Mouse (Mus musculus): ENCODE measurements around the gene Tmx2. TPM values are rescaled to one million over a fixed set of nuclear protein-coding genes. Genes with fewer than 3 reads are reported as not detected.

The Tmx2 gene
- 10 to 100 TPM; 16.9 to 22.5 TPM for total RNA-seq (2023)

GRCm38 (mm10) chr2:84679016-84679415 lies at the start of gene Tmx2:
Tmx2 (minus strand) TSS chr2:84679140.

DNA sequence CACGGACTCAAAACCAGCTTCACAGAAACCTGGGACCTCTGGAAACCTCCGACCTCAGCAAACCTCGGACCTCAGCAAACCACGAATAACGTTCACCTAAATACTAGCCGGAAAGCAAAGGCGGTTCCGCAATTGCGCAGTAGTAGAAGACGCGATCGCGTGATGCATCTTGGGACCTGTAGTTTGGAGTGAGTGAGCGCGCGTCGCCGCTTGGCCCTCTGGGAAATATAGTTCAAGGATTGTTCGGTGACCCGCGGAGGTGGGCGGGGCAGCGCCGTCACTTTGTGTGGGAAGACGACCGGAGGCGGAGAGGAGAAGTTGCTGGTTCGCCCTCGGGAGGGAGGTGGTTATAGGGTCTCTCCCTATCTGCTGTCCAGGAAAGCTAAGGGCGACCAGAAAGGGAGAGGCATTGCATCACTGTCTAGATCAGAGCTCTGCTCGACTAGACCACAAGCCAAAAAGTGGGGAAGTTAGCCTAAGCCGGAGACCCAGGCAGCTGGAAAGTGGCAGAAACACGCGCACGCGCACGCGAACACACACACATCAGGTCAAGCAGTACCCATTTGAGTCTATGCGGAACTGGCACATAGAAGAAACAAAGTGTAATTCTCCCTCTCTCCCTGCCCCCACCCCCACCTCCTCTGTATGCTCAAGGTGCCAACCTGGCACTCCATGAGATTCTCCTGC lies 48.4 kb upstream of the Tmx2 start, which contains the start of gene Clp1:
TSS of gene Clp1 (minus strand) at position 179 of the 687 bp plus-strand sequence.

DNA sequence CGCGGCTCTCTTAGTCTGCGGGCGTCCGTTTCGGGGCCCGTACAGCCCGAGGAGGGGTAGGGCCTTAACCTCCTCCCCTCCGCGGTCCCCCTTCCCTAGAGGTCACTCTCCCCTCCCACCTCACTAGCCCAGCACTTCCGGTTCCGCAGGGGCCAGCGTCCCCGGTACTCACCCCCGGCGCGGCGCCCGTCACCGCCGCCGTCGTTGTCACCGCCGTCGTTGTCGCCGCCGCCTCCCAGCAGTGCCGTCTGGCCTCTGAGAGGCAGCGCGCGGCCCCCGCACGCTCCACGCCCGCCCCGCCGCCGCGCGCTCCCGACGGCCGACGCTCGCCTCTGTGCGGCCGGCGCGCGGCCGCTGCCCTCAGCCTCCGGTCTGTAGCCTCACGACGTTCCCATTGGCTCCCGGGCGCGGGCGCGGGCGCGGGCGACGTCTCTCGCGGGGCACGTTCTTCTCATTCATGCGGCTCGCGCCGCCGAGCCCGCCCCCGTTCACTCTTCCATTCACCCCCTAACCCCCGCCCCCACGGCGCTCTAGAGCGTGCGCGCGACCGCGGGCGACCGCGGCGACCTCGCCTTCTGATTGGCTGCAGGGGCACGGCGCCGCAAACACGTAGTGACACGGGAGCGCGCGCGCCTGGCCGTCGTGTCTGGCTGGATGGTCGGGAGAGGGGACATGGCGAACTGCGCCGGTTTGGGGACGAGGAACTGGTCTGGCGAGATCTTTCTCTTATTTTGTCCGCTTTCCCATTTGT lies 36.0 kb upstream of the Tmx2 start, which contains the start of gene Zdhhc5:
TSS of gene Zdhhc5 (minus strand) at position 370 of the 751 bp plus-strand sequence.

DNA sequence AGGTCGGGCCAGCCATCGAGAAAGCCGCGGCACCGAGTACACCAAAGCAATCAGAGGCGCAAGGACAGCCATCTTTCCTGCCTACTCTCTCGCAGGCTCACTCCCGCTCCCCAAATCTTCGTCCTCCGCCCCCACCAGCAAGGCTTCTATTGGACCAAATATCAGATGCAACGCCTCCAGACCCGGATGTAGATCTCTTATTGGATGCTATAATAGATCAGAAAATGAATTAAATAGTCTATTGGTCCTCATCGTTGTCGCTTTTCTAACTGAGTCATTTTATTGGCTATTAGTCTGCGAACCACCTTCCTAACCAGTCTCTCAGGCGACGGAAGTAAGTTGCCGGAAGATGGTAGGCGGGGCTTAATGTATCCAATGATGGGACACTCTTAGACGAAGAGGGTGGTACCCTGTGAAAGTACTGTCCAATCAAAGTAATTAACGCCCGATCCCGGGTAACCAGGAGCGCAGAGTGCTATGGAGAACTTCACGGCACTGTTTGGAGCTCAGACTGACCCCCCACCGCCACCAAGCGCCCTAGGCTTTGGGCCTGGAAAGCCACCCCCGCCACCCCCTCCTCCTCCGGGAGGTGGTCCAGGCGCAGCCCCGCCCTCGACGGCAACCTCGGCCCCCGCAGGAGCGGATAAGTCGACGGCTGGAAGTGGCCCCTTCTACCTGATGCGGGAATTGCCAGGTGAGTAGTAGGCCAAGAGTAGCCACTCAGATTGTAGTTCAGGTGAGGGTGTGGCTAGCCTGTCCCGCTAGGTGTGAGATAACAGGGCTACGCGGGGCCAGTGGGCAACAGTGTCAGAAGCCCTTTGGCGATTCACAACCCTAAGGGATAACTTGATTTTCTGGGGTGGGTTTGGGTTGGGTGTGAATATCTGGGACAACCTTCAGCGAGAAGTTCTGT lies 716 bp downstream of the Tmx2 start, which contains the start of the genes Gm28635 and Med19:
TSS of gene Gm28635 (minus strand) at position 74 of the 913 bp plus-strand sequence.
TSS of gene Med19 (plus strand) at position 435 of the 913 bp plus-strand sequence.

GRCm38 (mm10) chr2:84670569-84670933 lies 8.4 kb downstream of the Tmx2 start, which contains the start of gene Selenoh:
Selenoh (minus strand) TSS chr2:84670770.

DNA sequence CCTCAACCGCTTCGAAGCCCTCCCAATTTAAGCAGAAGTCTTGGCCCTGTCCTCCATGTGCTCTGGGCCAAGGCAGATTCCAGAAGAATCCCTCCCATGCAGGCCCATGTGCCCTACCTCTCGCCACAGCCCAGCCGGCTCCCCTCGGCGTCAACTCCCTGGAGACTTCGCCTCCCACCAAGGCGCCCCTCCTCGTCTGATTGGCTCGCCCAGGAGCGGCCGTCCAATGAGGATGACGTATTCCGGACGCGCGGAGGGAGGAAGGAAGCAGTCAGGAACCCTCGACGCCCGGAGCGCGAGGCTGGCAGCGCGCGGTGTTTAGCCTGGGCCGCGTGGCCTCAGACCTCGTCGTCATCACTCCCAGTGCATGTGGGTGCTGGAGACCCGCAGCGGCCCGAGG lies 20.1 kb downstream of the Tmx2 start, which contains the start of gene Btbd18:
TSS of gene Btbd18 (plus strand) at position 274 of the 400 bp plus-strand sequence.

DNA sequence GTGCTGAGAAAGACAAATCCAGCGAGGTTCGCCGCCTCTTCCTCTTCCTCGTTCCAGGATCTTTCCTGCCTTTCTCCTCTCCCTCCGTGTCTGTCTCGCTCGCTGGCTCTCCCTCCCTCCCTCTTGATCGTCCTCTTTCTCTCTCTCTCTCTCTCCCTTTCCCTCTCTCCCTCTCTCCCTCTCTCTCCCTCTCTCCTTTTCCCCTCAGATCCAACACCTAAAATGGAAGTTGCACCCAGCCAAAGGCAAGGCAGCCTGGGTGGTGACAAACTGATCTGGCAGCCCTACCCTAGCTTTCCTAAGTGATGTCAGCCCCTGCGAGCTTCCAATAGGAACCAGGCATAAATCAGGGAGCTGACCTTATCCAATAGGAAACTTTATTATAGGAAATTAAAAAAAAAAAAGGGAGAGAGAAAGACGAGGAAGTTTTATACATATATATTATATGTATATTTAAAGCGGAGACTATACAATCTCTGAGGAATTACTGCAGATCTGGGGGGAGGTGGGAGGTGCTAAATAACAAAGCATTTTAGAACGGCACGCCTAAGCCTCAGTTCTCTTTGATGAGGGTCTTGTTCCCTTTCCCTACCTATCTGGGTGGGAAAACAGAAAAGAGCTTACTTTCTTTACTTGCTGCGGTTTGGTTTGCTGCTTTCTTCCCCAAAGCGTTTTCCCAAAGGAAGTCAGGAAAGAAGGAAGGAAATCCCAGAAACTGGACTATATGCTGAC lies 28.3 kb downstream of the Tmx2 start, which contains the start of gene Ctnnd1:
TSS of gene Ctnnd1 (minus strand) at position 302 of the 732 bp plus-strand sequence.

Other genes starting within 250 kb of the Tmx2 start
- 1 to 10 TPM; 5.0 to 5.1 TPM for gene Tfpi, start 202.4 kb downstream of the Tmx2 start, total RNA-seq (2023)
- 10 to 100 TPM; 13.2 to 17.4 TPM for gene Ctnnd1, start 28.4 kb downstream of the Tmx2 start, total RNA-seq (2023)
- gene Btbd18, start 20.1 kb downstream of the Tmx2 start, total RNA-seq (2023), result under 1 TPM in 1 of 2 experiments, not detected in 1; 0.18 TPM
- gene Selenoh, start 8.4 kb downstream of the Tmx2 start, total RNA-seq (2023), result 10 to 100 TPM; 46.1 to 47.8 TPM
- not detected for gene Gm28635, start 1.1 kb downstream of the Tmx2 start, total RNA-seq (2023)
- gene Med19, start 738 bp downstream of the Tmx2 start, total RNA-seq (2023), result 10 to 100 TPM in 1 of 2 experiments, 1 to 10 TPM in 1; 8.3 to 10.0 TPM
- gene Zdhhc5, start 36.0 kb upstream of the Tmx2 start, total RNA-seq (2023), result 10 to 100 TPM; 41.2 to 41.4 TPM
- 10 to 100 TPM; 16.9 to 19.8 TPM for gene Clp1, start 48.2 kb upstream of the Tmx2 start, total RNA-seq (2023)
- gene Ypel4, start 54.9 kb upstream of the Tmx2 start, total RNA-seq (2023), result 1 to 10 TPM; 2.8 to 5.5 TPM
- not detected for gene Gm19426, start 64.5 kb upstream of the Tmx2 start, total RNA-seq (2023)
- gene Serping1, start 96.3 kb upstream of the Tmx2 start, total RNA-seq (2023), result under 1 TPM; 0.38 to 0.55 TPM
- gene Ube2l6, start 119.7 kb upstream of the Tmx2 start, total RNA-seq (2023), result 10 to 100 TPM; 24.8 to 32.7 TPM
- not detected for gene Smtnl1, start 143.5 kb upstream of the Tmx2 start, total RNA-seq (2023)
- 1 to 10 TPM; 6.8 to 7.5 TPM for gene Timm10, start 147.9 kb upstream of the Tmx2 start, total RNA-seq (2023)
- gene Slc43a1, start 159.7 kb upstream of the Tmx2 start, total RNA-seq (2023), result 10 to 100 TPM; 12.0 to 18.7 TPM
- not detected for gene Rtn4rl2, start 207.6 kb upstream of the Tmx2 start, total RNA-seq (2023)

Data from neutrophil, adult 83 days (primary cell).